Mouse (Mus musculus) hindbrain, embryonic 16.5 days (tissue): ENCODE measurements around the gene Gm8068. TPM values are rescaled to one million over a fixed set of nuclear protein-coding genes. Genes with fewer than 3 reads are reported as not detected.
"Not testable (repeated sequence)": the region's sequence is repeated elsewhere in the genome, so short reads cannot be mapped to it uniquely, and the experiment has no call there.

Experiments used
- ATAC-seq: fragments of 200-750 bp; cut with Nextera tagmentation; 2 replicates; pipeline ENCODE4 v1.8.0; 2017; ENCODE audit warnings: moderate TSS enrichment, moderate library complexity
- H3K27ac ChIP-seq: fragments of 300-500 bp; sonication (generic); 2 replicates; pipeline ENCODE4 v1.5.1; 2014; ENCODE audit warnings: low read depth, mild to moderate bottlenecking, control low read depth, low read length, moderate library complexity
- H3K27me3 ChIP-seq: fragments of 300-500 bp; sonication (generic); replicated peaks from 2 replicates; pipeline ENCODE4 v1.6.1; 2014; ENCODE audit warnings: low read length; ENCODE audit not compliant: control insufficient read depth, insufficient read depth
- H3K36me3 ChIP-seq: fragments of 300-500 bp; sonication (generic); 2 replicates; pipeline ENCODE4 v1.6.1; 2014; ENCODE audit warnings: mild to moderate bottlenecking, low read length, moderate library complexity, mixed read lengths; ENCODE audit not compliant: control insufficient read depth, insufficient read depth
- H3K4me1 ChIP-seq: fragments of 300-500 bp; sonication (generic); 2 replicates; pipeline ENCODE4 v1.6.1; 2014; ENCODE audit warnings: low read depth, low read length; ENCODE audit not compliant: control insufficient read depth, insufficient read depth
- H3K4me2 ChIP-seq: fragments of 300-500 bp; sonication (generic); 2 replicates; pipeline ENCODE4 v1.6.1; 2014; ENCODE audit warnings: mild to moderate bottlenecking, low read length, control low read depth, moderate library complexity
- H3K4me3 ChIP-seq: fragments of 300-500 bp; sonication (generic); 2 replicates; pipeline ENCODE4 v1.5.1; 2014; ENCODE audit warnings: mild to moderate bottlenecking, low read length, control low read depth, moderate library complexity
- H3K9ac ChIP-seq: fragments of 300-500 bp; sonication (generic); 2 replicates; pipeline ENCODE4 v1.6.1; 2014; ENCODE audit warnings: low read depth, mild to moderate bottlenecking, control low read depth, low read length, moderate library complexity
- H3K9me3 ChIP-seq: fragments of 300-500 bp; sonication (generic); 2 replicates; pipeline ENCODE4 v1.6.1; 2014; ENCODE audit warnings: mild to moderate bottlenecking, low read length, moderate library complexity; ENCODE audit not compliant: control insufficient read depth
- WGBS: fragments of 180-500 bp; shearing (Covaris S2); extraction: QIAGEN DNeasy Blood & Tissue Kit; methylation state at CpG from one replicate; pipeline ENCODE4 v1.1.7; 2014; 5-methylcytosine and 5-hydroxymethylcytosine counted together
- polyA plus RNA-seq: library from polyadenylated mRNA; unstranded; fragments of >200 nt; fragmentation: Nextera tagmentation; extraction: Ambion mirVana; gene quantifications from 2 replicates; pipeline ENCODE4 v1.2.1, GENCODE M21; 2015

Gene Gm8068
- not detected in 2 replicates for polyA plus RNA-seq

DNA sequence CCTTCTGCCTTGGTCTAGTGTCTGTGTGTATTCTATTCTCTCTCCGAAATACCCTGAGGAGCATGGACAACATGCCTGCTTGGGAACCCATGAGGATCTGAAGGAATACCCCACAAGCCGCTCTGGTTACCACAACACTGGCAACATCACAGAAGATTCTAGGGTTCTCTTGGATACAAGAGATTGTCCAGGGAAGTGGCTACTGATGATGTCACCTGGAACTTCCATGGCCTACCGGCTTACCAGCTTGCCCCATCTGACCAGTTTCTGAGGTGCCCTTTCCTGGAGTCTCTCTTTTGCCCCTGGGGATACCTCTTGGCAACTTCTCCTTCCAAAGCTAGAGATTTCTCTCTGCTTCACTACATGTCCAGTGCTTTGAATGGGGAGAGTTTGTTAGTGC lies at the start of gene Gm8068:
Gm8068 (minus strand) TSS at position 101 of the 400 bp plus-strand sequence.
- H3K9ac ChIP-seq, H3K4me1 ChIP-seq, H3K4me3 ChIP-seq, H3K4me2 ChIP-seq, H3K9me3 ChIP-seq, ATAC-seq, H3K27me3 ChIP-seq, H3K36me3 ChIP-seq, H3K27ac ChIP-seq: not testable (repeated sequence)
- no CpG with 5 or more reads among the region's 3 CpGs for WGBS

- not testable (repeated sequence) for H3K9ac ChIP-seq, H3K36me3 ChIP-seq, H3K27me3 ChIP-seq, H3K9me3 ChIP-seq, ATAC-seq, H3K4me3 ChIP-seq, H3K4me1 ChIP-seq, H3K27ac ChIP-seq, H3K4me2 ChIP-seq
- WGBS, result no CpG with 5 or more reads among the region's 1 CpGs
Observed at GRCm38 (mm10) chr14:41750514-41750913, 48.8 kb upstream of the Gm8068 start, which contains the start of gene Gm7929. Gene Gm7929, minus strand, starts transcription at chr14:41750614.

DNA sequence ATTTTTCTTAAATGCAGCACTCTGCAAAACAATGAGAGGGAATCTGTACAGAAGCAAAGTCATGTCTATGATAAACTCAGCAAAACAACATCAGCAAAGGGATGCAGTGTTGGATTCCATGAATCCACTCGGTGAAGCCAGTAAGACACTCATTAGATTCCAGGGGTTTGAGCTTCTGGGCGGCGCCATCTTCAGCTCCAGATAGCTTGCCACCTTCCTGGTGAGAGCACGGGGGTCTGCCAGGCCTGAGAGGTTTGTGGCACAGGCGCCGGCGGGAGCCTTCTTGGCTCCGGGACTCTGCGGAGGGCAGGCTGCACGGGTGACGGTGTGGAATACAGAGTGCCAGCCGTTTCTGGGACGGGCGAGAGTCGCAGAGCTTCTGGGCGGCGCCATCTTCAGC lies 21.8 kb upstream of the Gm8068 start:
- ATAC-seq, result not testable (repeated sequence)

GRCm38 (mm10) chr14:41717180-41717579 lies 15.5 kb upstream of the Gm8068 start:
- not testable (repeated sequence) for H3K36me3 ChIP-seq, H3K4me2 ChIP-seq, H3K9me3 ChIP-seq, H3K27me3 ChIP-seq, ATAC-seq, H3K9ac ChIP-seq, H3K4me3 ChIP-seq, H3K4me1 ChIP-seq, H3K27ac ChIP-seq
- 87% methylated on average over 1 of the region's 1 CpGs for WGBS

More for the DNA sequence above, 21.8 kb upstream of the Gm8068 start:
- H3K9ac ChIP-seq, H3K4me1 ChIP-seq, H3K27me3 ChIP-seq, H3K36me3 ChIP-seq, H3K4me2 ChIP-seq, H3K4me3 ChIP-seq, H3K9me3 ChIP-seq, H3K27ac ChIP-seq: not testable (repeated sequence)
- WGBS, result 73% methylated on average over 10 of the region's 17 CpGs

DNA sequence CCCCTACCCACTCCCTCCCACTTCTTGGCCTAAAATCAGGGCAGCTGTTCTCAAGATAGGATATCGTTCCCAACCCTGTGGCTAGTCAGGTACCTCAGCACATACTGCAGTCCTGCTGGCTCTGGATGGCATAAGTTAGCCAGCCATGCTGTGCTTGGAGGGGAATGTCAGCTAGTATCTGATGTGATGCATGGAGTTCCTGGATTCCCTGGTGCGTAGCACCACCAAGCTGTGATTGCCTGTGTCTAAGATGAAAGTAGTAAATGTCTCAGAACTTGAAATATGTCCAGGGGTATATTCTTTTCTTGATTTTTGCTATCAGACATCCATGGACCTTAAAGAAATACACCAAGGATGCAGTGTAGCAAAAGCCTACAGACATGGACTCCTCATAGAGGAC lies 53.5 kb downstream of the Gm8068 start:
- not testable (repeated sequence) for H3K36me3 ChIP-seq, H3K4me1 ChIP-seq, H3K27ac ChIP-seq, H3K4me2 ChIP-seq, ATAC-seq, H3K9ac ChIP-seq, H3K27me3 ChIP-seq, H3K4me3 ChIP-seq, H3K9me3 ChIP-seq
- WGBS, result 91% methylated on average over 2 of the region's 2 CpGs

Other genes with a start within 250 kb of the Gm8068 start
- gene Gm7954, start 248.4 kb downstream of the Gm8068 start, polyA plus RNA-seq, result not detected in 2 replicates
- gene Gm3486, start 212.4 kb downstream of the Gm8068 start, polyA plus RNA-seq, result not detected in 2 replicates
- gene Gm7970, start 146.3 kb downstream of the Gm8068 start, polyA plus RNA-seq, result not detected in 2 replicates
- not detected in 2 replicates for gene 1700049E17Rik2, start 128.7 kb downstream of the Gm8068 start, polyA plus RNA-seq
- not detected in 2 replicates for gene Gm3072, start 77.3 kb downstream of the Gm8068 start, polyA plus RNA-seq
- gene Gm3676, start 55.4 kb downstream of the Gm8068 start, polyA plus RNA-seq, result not detected in 2 replicates
- gene Gm7929, start 48.7 kb upstream of the Gm8068 start, polyA plus RNA-seq, result not detected in 2 replicates
- not detected in 2 replicates for gene Gm47189, start 70.6 kb upstream of the Gm8068 start, polyA plus RNA-seq
- not detected in 2 replicates for gene Gm7980, start 205.4 kb upstream of the Gm8068 start, polyA plus RNA-seq
- not detected in 2 replicates for gene 1700049E17Rik1, start 223.1 kb upstream of the Gm8068 start, polyA plus RNA-seq
- gene 1700024B05Rik, start 242.1 kb upstream of the Gm8068 start, polyA plus RNA-seq, result not detected in 2 replicates